Mouse (Mus musculus) telencephalon, adult 2 months (tissue): ENCODE data around the gene Gm49354.
A peak's percentile ranks its signal among the peaks of the same experiment; 100 is the strongest.
"Not testable (repeated sequence)": the region's sequence is repeated elsewhere in the genome, so short reads cannot be mapped to it uniquely, and the experiment has no call there.

Experiments
- DNase-seq: peaks from one replicate; pipeline ENCODE4 v3.0.0-alpha.2; 2011; ENCODE audit warnings: low read depth, low spot score

The Gm49354 gene

GRCm38 (mm10) chr13:59768531-59768930 lies 13.5 kb downstream of the Gm49354 start:
- no peak for DNase-seq

GRCm38 (mm10) chr13:59766786-59767515 lies 15.1 kb downstream of the Gm49354 start:
- no peak for DNase-seq

GRCm38 (mm10) chr13:59762791-59763190 lies 19.3 kb downstream of the Gm49354 start:
- DNase-seq: no peak

GRCm38 (mm10) chr13:59756906-59757305 lies 25.1 kb downstream of the Gm49354 start:
- DNase-seq: no peak

GRCm38 (mm10) chr13:59750310-59750709 lies 31.7 kb downstream of the Gm49354 start:
- no peak for DNase-seq

GRCm38 (mm10) chr13:59746711-59747110 lies 35.3 kb downstream of the Gm49354 start, which contains the start of gene 1700014D04Rik:
Gene 1700014D04Rik (minus strand): TSS chr13:59746752.
- peak; percentile 38 for DNase-seq

- DNase-seq: no peak
These were observed 35.9 kb downstream of the Gm49354 start for GRCm38 (mm10) chr13:59746164-59746563.

GRCm38 (mm10) chr13:59745462-59745861 lies 36.6 kb downstream of the Gm49354 start:
- peak; percentile 35 for DNase-seq

- DNase-seq: no peak
These were observed 40.3 kb downstream of the Gm49354 start for GRCm38 (mm10) chr13:59741697-59742096.

- DNase-seq: no peak
These were observed 40.9 kb downstream of the Gm49354 start for GRCm38 (mm10) chr13:59741096-59741495.

GRCm38 (mm10) chr13:59739397-59739796 lies 42.6 kb downstream of the Gm49354 start:
- no peak for DNase-seq

GRCm38 (mm10) chr13:59738455-59738854 lies 43.6 kb downstream of the Gm49354 start:
- DNase-seq: no peak

GRCm38 (mm10) chr13:59735190-59735589 lies 46.9 kb downstream of the Gm49354 start:
- DNase-seq: no peak

- not testable (repeated sequence) for DNase-seq
These were observed 47.7 kb downstream of the Gm49354 start for GRCm38 (mm10) chr13:59734347-59734746.

- DNase-seq: no peak
These were observed 48.1 kb downstream of the Gm49354 start for GRCm38 (mm10) chr13:59733936-59734335.

- DNase-seq: no peak
These were observed 50.4 kb downstream of the Gm49354 start, which contains the start of gene Spata31d1d for GRCm38 (mm10) chr13:59731652-59732051. Gene Spata31d1d (minus strand): TSS chr13:59731752.

- DNase-seq: peak; percentile 58
These were observed 53.5 kb downstream of the Gm49354 start for GRCm38 (mm10) chr13:59728378-59729093.

- no peak for DNase-seq
These were observed 55.7 kb downstream of the Gm49354 start for GRCm38 (mm10) chr13:59726139-59726867.

- DNase-seq: not testable (repeated sequence)
These were observed 60.0 kb downstream of the Gm49354 start for GRCm38 (mm10) chr13:59722089-59722488.

GRCm38 (mm10) chr13:59719475-59719874 lies 62.6 kb downstream of the Gm49354 start:
- no peak for DNase-seq

- not testable (repeated sequence) for DNase-seq
These were observed 63.1 kb downstream of the Gm49354 start for GRCm38 (mm10) chr13:59718857-59719440.

GRCm38 (mm10) chr13:59713710-59714109 lies 68.3 kb downstream of the Gm49354 start:
- DNase-seq: no peak
